Mouse (Mus musculus) CD4-positive helper T cell, adult 2 months (primary cell): Measurements from ENCODE around the gene Hist1h3a.
"Not testable (repeated sequence)": the region's sequence is repeated elsewhere in the genome, so short reads cannot be mapped to it uniquely, and the experiment has no call there.

Source experiments
- DNase-seq: peaks from one replicate; pipeline ENCODE4 v3.0.0-alpha.2; 2012; ENCODE audit warnings: low read depth, missing footprints, low spot score

The Hist1h3a gene

DNA sequence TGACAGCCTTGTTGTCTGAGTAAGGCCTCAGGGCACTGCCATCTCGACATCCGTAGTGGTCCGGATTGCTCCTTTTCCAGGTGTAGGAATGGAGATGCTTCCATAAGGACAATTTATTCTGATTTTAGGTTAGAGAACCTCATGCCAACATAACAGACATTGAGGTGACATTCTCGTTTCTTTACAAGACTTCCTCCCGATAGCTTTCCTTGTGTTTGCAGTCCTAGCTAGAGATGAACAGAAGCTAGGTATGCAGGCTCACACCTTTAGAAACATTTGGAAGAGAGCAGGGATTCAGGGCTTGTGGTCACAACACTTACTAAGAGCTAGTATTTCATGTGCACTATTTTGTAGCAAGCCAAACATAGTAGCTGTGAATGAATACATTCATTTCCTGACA, 19.0 kb downstream of the Hist1h3a start:
- DNase-seq = no peak

- DNase-seq = no peak
Observed at GRCm38 (mm10) chr13:23742007-23742406, 20.2 kb downstream of the Hist1h3a start.

GRCm38 (mm10) chr13:23740910-23741309, 21.3 kb downstream of the Hist1h3a start:
- no peak for DNase-seq

DNA sequence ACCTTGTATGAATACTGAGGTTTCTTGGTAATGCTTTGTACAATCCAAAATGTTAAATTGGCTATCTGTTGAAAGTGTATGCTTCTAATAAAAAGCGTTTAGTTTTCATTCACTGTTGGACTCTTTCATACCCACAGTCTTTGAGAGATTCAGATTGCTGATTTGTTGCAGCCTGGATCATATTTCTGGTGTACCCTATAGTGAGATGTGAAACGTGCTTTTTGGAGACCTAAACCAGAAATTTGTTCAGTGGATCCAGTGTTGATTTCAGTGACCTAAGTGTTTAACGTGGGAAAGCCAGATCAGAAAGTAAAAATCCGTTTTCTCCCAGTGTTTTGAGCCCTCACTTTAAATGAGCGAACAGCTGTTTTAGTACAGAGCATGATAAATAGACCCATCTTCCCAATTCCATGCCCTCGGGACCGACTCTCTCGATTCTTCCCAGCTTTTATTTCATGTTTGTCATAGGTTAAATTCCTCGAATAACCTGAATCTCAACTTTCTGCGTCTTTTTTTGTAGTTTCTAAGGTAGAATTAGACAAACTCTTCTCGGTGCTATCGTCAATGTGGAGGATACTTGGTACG, 21.8 kb downstream of the Hist1h3a start:
- no peak for DNase-seq

DNA sequence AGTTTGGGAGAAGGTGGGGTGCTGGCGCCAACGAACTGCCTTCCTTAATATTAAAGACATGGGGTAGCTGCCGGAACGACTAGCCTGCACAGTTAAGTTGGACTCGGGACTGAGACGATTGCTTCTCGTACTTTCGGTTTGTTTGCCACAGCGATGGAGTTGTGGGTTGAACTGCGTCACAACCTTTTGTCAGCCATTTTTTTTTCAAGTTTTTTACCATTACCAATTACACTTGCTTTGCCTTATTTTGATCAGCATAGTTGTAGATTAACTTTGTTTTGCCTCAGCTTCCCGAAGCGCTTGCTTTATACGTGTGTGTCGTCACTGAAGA, 22.3 kb downstream of the Hist1h3a start:
- peak; percentile 92 for DNase-seq

GRCm38 (mm10) chr13:23739069-23739921, 22.9 kb downstream of the Hist1h3a start:
- peak; percentile 94 for DNase-seq

GRCm38 (mm10) chr13:23738677-23739068, 23.5 kb downstream of the Hist1h3a start, which contains the start of gene Hist1h1c:
Gene Hist1h1c (plus strand): TSS chr13:23738808.
- DNase-seq = peak; percentile 95

- DNase-seq = no peak
Observed at GRCm38 (mm10) chr13:23738041-23738440, 24.1 kb downstream of the Hist1h3a start.

DNA sequence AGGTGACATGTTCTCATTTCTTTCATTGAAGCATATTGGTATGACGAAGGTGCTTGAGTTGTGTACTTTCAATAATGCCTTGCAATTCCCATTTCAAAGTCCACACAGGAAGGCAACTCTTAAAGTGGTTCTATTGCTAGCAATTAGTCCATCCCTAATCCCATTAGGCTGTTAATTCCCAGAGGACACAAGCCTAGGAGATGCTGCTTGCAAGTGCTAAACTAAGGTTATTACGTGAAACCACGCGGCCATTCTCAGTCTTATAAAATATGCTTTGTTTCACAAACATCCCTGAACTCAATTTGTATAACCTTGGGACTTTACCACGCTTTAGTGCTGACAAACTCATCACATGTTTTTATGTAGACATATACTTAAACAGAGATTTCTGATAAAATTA, 25.1 kb downstream of the Hist1h3a start:
- no peak for DNase-seq

GRCm38 (mm10) chr13:23732156-23732804, 29.9 kb downstream of the Hist1h3a start:
- peak; percentile 64 for DNase-seq

GRCm38 (mm10) chr13:23730479-23730878, 31.7 kb downstream of the Hist1h3a start:
- DNase-seq = no peak

DNA sequence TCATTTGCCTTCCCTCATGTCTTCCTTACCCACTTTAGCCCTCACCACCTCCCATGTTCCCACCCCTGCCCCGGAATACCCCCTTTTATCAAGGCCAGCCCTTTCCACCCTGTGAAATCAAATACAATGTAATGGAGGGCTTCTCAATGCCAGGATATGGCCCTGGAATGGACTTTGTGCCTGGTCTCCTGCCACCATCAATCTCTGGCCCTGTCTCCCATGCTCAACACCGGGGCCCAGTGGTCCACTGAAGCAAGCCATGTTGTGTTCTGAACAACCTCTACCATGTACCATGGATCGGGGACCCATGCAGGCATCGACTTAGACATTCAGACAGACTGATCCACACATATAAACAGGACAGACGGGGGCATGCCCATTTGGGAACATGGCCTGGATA, 32.5 kb downstream of the Hist1h3a start:
- DNase-seq = no peak

- no peak for DNase-seq
Observed at GRCm38 (mm10) chr13:23729192-23729525, 33.0 kb downstream of the Hist1h3a start.

GRCm38 (mm10) chr13:23728472-23729191, 33.6 kb downstream of the Hist1h3a start:
- no peak for DNase-seq

- DNase-seq = no peak
Observed at GRCm38 (mm10) chr13:23725213-23725612, 37.0 kb downstream of the Hist1h3a start.

DNA sequence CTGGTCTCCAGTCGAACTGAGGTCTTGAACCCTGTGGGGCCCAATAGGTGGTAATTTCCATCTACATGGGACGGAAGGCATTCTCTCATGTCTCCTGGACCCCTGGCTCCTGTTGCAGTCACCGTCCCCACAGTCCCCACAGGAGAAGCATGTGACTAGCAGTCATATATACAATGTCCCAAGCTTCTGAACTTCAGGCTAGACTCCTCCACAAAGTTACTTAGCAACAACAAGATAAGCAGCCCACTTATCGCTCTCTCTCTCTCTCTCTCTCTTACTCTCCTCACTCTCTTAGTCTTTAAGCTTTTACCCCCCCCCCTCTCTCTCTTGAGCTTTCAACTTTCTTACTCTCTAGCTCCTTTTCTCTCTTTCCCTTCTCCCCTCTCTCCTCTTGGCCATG, 37.9 kb downstream of the Hist1h3a start:
- DNase-seq = no peak

DNA sequence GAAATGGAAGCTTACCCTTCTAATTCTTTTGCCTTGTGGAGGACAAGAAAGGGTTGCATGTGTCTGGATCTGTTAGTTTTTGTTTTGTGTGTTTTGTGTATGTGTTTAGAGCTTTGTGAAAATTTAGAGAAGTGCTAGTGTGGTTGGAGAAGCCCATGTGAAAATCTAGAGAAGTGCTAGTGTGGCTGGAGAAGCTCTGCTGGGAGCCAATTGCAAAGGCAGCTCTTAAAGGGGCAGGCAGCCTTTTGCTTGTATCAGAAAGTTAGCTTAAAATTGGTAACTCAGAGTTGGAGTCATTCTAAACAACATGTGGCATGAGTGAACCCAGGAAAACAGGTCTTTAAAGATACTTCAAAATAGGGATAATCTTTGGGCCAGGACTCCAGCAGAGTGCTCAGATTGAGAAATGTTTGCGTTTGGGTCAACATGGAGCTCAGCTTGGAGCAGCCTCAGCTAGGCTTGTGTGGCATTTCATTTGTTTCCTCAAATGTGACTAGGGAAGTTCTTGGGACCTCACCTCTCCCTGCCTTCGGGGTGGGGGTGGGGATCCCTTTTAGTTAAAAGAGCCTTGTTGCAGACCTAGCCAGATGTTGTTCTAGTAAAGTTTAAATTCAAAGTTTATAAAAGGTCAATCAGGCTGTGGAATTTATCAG, 44.5 kb downstream of the Hist1h3a start:
- DNase-seq = not testable (repeated sequence)

DNA sequence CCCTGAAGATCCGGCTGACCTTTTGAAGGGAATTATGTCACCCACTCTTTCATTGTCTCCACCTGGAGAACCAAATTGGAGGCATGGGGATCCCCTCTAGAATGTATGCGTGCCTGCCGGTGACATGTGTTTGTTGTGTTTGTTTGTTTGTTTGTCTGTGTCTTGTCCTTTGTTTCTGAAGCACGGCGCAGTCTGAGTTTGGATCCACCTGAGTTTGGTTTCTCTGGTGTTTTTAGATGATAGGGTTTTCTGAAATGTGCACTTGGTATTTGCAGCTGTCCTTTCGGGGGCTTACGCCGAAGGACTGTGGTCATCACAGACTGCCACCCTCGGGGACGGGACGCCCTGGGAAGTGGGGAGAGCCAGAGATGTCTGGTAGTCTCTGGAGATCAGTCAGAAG, 45.0 kb downstream of the Hist1h3a start:
- no peak for DNase-seq

- DNase-seq = no peak
Observed at GRCm38 (mm10) chr13:23716261-23717042, 45.7 kb downstream of the Hist1h3a start.
